Mouse (Mus musculus): ENCODE measurements at regions not wholly inside any gene's neighbourhood (a gene's known extent, or its start where the extent isn't known, plus 50 kb on each side); places are given as distances from the start of the nearest gene placed in this dataset.

- no peaks in the 10 kb centered on the region for H3K27me3 ChIP-seq (ENCODE audit: control insufficient read depth, insufficient read depth, low read length)
- no peaks in the 10 kb centered on the region for H3K4me1 ChIP-seq (ENCODE audit: control insufficient read depth, insufficient read depth, low read length)
- H3K9me3 ChIP-seq (ENCODE audit: control insufficient read depth, low read depth, low read length) = no peaks in the 10 kb centered on the region
- no peak overlapping the region for H3K27ac ChIP-seq (ENCODE audit: low read length)
- ATAC-seq (ENCODE audit: insufficient number of reproducible peaks, insufficient read depth, low FRiP score, low read depth) = no peak
- H3K36me3 ChIP-seq (ENCODE audit: control insufficient read depth, insufficient read depth, low read length) = no peaks in the 10 kb centered on the region
- no peak overlapping the region for H3K4me2 ChIP-seq (replicated peaks; ENCODE audit: low read depth, low read length)
- 91% methylated on average over 3 of the region's 3 CpGs for WGBS
- no peak overlapping the region for H3K4me3 ChIP-seq (ENCODE audit: low read depth, low read length)
- no peak overlapping the region for H3K9ac ChIP-seq (replicated peaks; ENCODE audit: low read depth, low read length)
These were observed 263.0 kb upstream of the Ptbp2 start for GRCm38 (mm10) chr3:120047238-120047637.

GRCm38 (mm10) chr3:120037526-120037925 is 253.3 kb upstream of the Ptbp2 start:
- ATAC-seq (ENCODE audit: insufficient number of reproducible peaks, insufficient read depth, low FRiP score, low read depth) = no peak
- Histone ChIP-seq H3K4me1 (ENCODE audit: control insufficient read depth, insufficient read depth, low read length) (no peaks in the 10 kb centered on the region), H3K27ac (ENCODE audit: low read length) (no peak overlapping the region), H3K27me3 (ENCODE audit: control insufficient read depth, insufficient read depth, low read length) (no peaks in the 10 kb centered on the region), H3K9me3 (ENCODE audit: control insufficient read depth, low read depth, low read length) (no peaks in the 10 kb centered on the region), H3K4me2 (replicated peaks; ENCODE audit: low read depth, low read length) (no peak overlapping the region), H3K9ac (replicated peaks; ENCODE audit: low read depth, low read length) (no peak overlapping the region), H3K4me3 (ENCODE audit: low read depth, low read length) (no peak overlapping the region), H3K36me3 (ENCODE audit: control insufficient read depth, insufficient read depth, low read length) (no peaks in the 10 kb centered on the region)
- 96% methylated on average over 3 of the region's 3 CpGs for WGBS

GRCm38 (mm10) chr3:120019826-120020683 is 235.8 kb upstream of the Ptbp2 start:
- Histone ChIP-seq H3K9ac (replicated peaks; ENCODE audit: low read depth, low read length) (no peak overlapping the region), H3K4me1 (ENCODE audit: control insufficient read depth, insufficient read depth, low read length) (no peaks in the 10 kb centered on the region), H3K9me3 (ENCODE audit: control insufficient read depth, low read depth, low read length) (no peaks in the 10 kb centered on the region), H3K4me3 (ENCODE audit: low read depth, low read length) (no peak overlapping the region), H3K27me3 (ENCODE audit: control insufficient read depth, insufficient read depth, low read length) (no peaks in the 10 kb centered on the region), H3K4me2 (replicated peaks; ENCODE audit: low read depth, low read length) (no peak overlapping the region), H3K27ac (ENCODE audit: low read length) (no peak overlapping the region), H3K36me3 (ENCODE audit: control insufficient read depth, insufficient read depth, low read length) (no peaks in the 10 kb centered on the region)
- 89% methylated on average over 10 of the region's 10 CpGs for WGBS
- ATAC-seq (ENCODE audit: insufficient number of reproducible peaks, insufficient read depth, low FRiP score, low read depth) = no peak

GRCm38 (mm10) chr3:120015376-120015775 is 231.1 kb upstream of the Ptbp2 start:
- no peaks in the 10 kb centered on the region for H3K36me3 ChIP-seq (ENCODE audit: control insufficient read depth, insufficient read depth, low read length)
- no peaks in the 10 kb centered on the region for H3K27me3 ChIP-seq (ENCODE audit: control insufficient read depth, insufficient read depth, low read length)
- no peak overlapping the region for H3K27ac ChIP-seq (ENCODE audit: low read length)
- no peak overlapping the region for H3K9ac ChIP-seq (replicated peaks; ENCODE audit: low read depth, low read length)
- WGBS = 88% methylated on average over 7 of the region's 7 CpGs
- H3K9me3 ChIP-seq (ENCODE audit: control insufficient read depth, low read depth, low read length) = no peaks in the 10 kb centered on the region
- no peak overlapping the region for H3K4me2 ChIP-seq (replicated peaks; ENCODE audit: low read depth, low read length)
- H3K4me1 ChIP-seq (ENCODE audit: control insufficient read depth, insufficient read depth, low read length) = no peaks in the 10 kb centered on the region
- no peak for ATAC-seq (ENCODE audit: insufficient number of reproducible peaks, insufficient read depth, low FRiP score, low read depth)
- no peak overlapping the region for H3K4me3 ChIP-seq (ENCODE audit: low read depth, low read length)

- no peak overlapping the region for H3K9ac ChIP-seq (replicated peaks; ENCODE audit: low read depth, low read length)
- no peak overlapping the region for H3K4me2 ChIP-seq (replicated peaks; ENCODE audit: low read depth, low read length)
- no peaks in the 10 kb centered on the region for H3K36me3 ChIP-seq (ENCODE audit: control insufficient read depth, insufficient read depth, low read length)
- no peaks in the 10 kb centered on the region for H3K27me3 ChIP-seq (ENCODE audit: control insufficient read depth, insufficient read depth, low read length)
- no peak overlapping the region for H3K4me3 ChIP-seq (ENCODE audit: low read depth, low read length)
- no peaks in the 10 kb centered on the region for H3K4me1 ChIP-seq (ENCODE audit: control insufficient read depth, insufficient read depth, low read length)
- no peak overlapping the region for H3K27ac ChIP-seq (ENCODE audit: low read length)
- H3K9me3 ChIP-seq (ENCODE audit: control insufficient read depth, low read depth, low read length) = no peaks in the 10 kb centered on the region
- no peak for ATAC-seq (ENCODE audit: insufficient number of reproducible peaks, insufficient read depth, low FRiP score, low read depth)
- 26% methylated on average over 3 of the region's 3 CpGs for WGBS
These were observed 227.6 kb upstream of the Ptbp2 start for GRCm38 (mm10) chr3:120011861-120012260.

- WGBS = 84% methylated on average over 3 of the region's 3 CpGs
- Histone ChIP-seq H3K9ac (replicated peaks; ENCODE audit: low read depth, low read length) (no peak overlapping the region), H3K27me3 (ENCODE audit: control insufficient read depth, insufficient read depth, low read length) (no peaks in the 10 kb centered on the region), H3K4me1 (ENCODE audit: control insufficient read depth, insufficient read depth, low read length) (no peaks in the 10 kb centered on the region), H3K27ac (ENCODE audit: low read length) (no peak overlapping the region), H3K36me3 (ENCODE audit: control insufficient read depth, insufficient read depth, low read length) (no peaks in the 10 kb centered on the region), H3K9me3 (ENCODE audit: control insufficient read depth, low read depth, low read length) (no peaks in the 10 kb centered on the region), H3K4me2 (replicated peaks; ENCODE audit: low read depth, low read length) (no peak overlapping the region), H3K4me3 (ENCODE audit: low read depth, low read length) (no peak overlapping the region)
- no peak for ATAC-seq (ENCODE audit: insufficient number of reproducible peaks, insufficient read depth, low FRiP score, low read depth)
These were observed 223.8 kb upstream of the Ptbp2 start for GRCm38 (mm10) chr3:120008110-120008509.

- 82% methylated on average over 3 of the region's 3 CpGs for WGBS
- Histone ChIP-seq H3K4me3 (ENCODE audit: low read depth, low read length) (no peak overlapping the region), H3K4me1 (ENCODE audit: control insufficient read depth, insufficient read depth, low read length) (no peaks in the 10 kb centered on the region), H3K9ac (replicated peaks; ENCODE audit: low read depth, low read length) (no peak overlapping the region), H3K9me3 (ENCODE audit: control insufficient read depth, low read depth, low read length) (no peaks in the 10 kb centered on the region), H3K27ac (ENCODE audit: low read length) (no peak overlapping the region), H3K36me3 (ENCODE audit: control insufficient read depth, insufficient read depth, low read length) (no peaks in the 10 kb centered on the region), H3K4me2 (replicated peaks; ENCODE audit: low read depth, low read length) (no peak overlapping the region), H3K27me3 (ENCODE audit: control insufficient read depth, insufficient read depth, low read length) (no peaks in the 10 kb centered on the region)
- no peak for ATAC-seq (ENCODE audit: insufficient number of reproducible peaks, insufficient read depth, low FRiP score, low read depth)
These were observed 220.3 kb upstream of the Ptbp2 start for GRCm38 (mm10) chr3:120004588-120004987.

GRCm38 (mm10) chr3:120000281-120000680 is 216.0 kb upstream of the Ptbp2 start:
- H3K27ac ChIP-seq (ENCODE audit: low read length) = no peak overlapping the region
- H3K4me2 ChIP-seq (replicated peaks; ENCODE audit: low read depth, low read length) = no peak overlapping the region
- no peaks in the 10 kb centered on the region for H3K27me3 ChIP-seq (ENCODE audit: control insufficient read depth, insufficient read depth, low read length)
- H3K9me3 ChIP-seq (ENCODE audit: control insufficient read depth, low read depth, low read length) = no peaks in the 10 kb centered on the region
- H3K9ac ChIP-seq (replicated peaks; ENCODE audit: low read depth, low read length) = no peak overlapping the region
- H3K36me3 ChIP-seq (ENCODE audit: control insufficient read depth, insufficient read depth, low read length) = no peaks in the 10 kb centered on the region
- H3K4me1 ChIP-seq (ENCODE audit: control insufficient read depth, insufficient read depth, low read length) = 0 out of 2 replicates have a peak, but pooled peaks cover 6% of the 10 kb centered on the region
- 62% methylated on average over 5 of the region's 5 CpGs for WGBS
- no peak for ATAC-seq (ENCODE audit: insufficient number of reproducible peaks, insufficient read depth, low FRiP score, low read depth)
- no peak overlapping the region for H3K4me3 ChIP-seq (ENCODE audit: low read depth, low read length)
